Mouse (Mus musculus): Measurements from ENCODE around the gene Cyb5r3. TPM values are rescaled to one million over a fixed set of nuclear protein-coding genes. Genes with fewer than 3 reads are reported as not detected.

Cyb5r3 gene
- total and polyA plus RNA-seq, 3 experiments, result 35.7 to 102 (median 59.1) TPM

DNA sequence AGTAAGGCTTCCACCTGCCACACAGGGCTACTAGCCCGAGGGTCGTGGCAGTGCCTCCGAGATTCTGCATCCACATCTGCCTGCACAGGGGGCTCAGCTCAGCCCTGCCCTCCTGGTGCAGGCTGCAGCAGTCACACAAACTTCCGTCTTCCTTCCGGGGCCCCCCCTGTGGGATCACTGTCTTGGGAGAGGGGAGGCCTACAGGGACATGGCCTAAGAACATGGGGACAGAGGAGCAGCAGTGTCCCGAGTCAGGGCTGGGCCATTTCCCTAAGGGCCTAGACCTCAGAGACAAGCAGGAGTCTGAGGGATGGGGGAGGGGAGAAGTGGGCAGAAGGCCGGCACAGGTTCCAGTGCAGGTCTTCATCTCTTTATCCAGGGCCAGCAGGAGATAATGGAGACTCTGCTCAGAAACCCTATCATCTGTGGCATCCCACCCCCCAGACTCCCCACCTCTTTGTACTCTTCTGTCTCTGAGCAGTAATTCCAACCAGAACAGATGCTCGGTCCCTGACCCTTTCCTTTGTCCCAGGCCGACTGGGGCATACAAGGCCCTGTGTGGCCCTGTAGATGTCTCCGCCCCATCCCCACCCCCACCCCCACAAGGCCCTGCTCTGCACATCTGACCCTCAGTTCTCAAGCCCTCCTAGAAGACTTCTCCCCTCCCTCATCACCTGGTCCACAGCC lies 11.2 kb downstream of the Cyb5r3 start:
- H3K4me1 ChIP-seq (ENCODE audit: control insufficient read depth in 1 of 2, insufficient read depth in 2 of 2), result peaks cover 16 to 89% of the 10 kb centered on the region in 2 experiments
- H3K27ac ChIP-seq (ENCODE audit: insufficient read depth, low read depth), result no peak overlapping the region
- H3K9me3 ChIP-seq (replicated peaks; ENCODE audit: low read length), result no peaks in the 10 kb centered on the region
- H3K79me2 ChIP-seq (replicated peaks; ENCODE audit: control insufficient read depth, extremely low read depth, insufficient read depth, poor library complexity, severe bottlenecking), result no peaks in the 10 kb centered on the region
- in situ Hi-C loops (cut with MboI; ENCODE audit: low pct_ligation_motif_present, low pct_unique_long_range_greater_than_20kb, low sequenced_read_pairs), result no loop called here
- no peak for TF ChIP-seq MAFK (IDR thresholded peaks at IDR 0.05; ENCODE audit: insufficient replicate concordance, low read length)
- no peak for TF ChIP-seq POLR2A (IDR thresholded peaks at IDR 0.05; ENCODE audit: low read depth, low read length)
- TF ChIP-seq PAX5 (IDR thresholded peaks at IDR 0.05; ENCODE audit: low read length), result no peak
- TF ChIP-seq EP300 (IDR thresholded peaks at IDR 0.05; ENCODE audit: low read length), result no peak
- DNase-seq (ENCODE audit: extremely low read depth), result no peak
- dilution Hi-C loops (cut with MboI; ENCODE audit: extremely low pct_ligation_motif_present, extremely low pct_unique_long_range_greater_than_20kb, low sequenced_read_pairs), result no loop called here
- peaks cover 43 to 77% of the 10 kb centered on the region in 2 experiments for H3K36me3 ChIP-seq (replicated peaks in 1 of 2; ENCODE audit: control insufficient read depth in 1 of 2, insufficient read depth in 1 of 2, low read length in 1 of 2)
- H3K4me3 ChIP-seq (replicated peaks in 1 of 3; ENCODE audit: low read depth in 2 of 3, low read length in 2 of 3, poor library complexity in 1 of 3), result no peak overlapping the region
- H3K27me3 ChIP-seq (replicated peaks), result no peaks in the 10 kb centered on the region
- H3K9ac ChIP-seq (ENCODE audit: insufficient read depth, low read depth), result no peak overlapping the region
- H3K4me2 ChIP-seq (ENCODE audit: insufficient read depth, low read depth, poor library complexity, severe bottlenecking), result no peak overlapping the region

DNA sequence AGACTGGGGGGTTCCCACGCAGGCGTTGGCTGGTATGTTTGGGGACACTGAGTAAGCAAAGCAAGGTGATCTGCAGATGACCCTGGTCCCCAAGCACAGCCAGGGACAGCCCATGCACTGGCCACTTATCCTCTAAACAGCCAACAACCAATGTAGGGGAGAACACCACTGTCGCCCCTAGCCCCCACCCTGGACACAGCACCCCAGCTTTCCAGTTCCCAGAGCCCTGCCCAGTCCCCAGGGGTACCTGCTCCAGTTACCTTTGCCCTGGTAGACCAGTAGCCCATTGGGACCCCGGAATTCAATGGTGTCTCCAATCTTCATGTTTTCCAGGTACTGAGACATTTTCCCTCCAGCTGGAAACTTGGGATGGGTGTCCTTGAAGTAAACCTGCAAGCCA lies 11.8 kb downstream of the Cyb5r3 start:
- Histone ChIP-seq H3K9me3 (replicated peaks; ENCODE audit: low read length) (no peaks in the 10 kb centered on the region), H3K9ac (ENCODE audit: insufficient read depth, low read depth) (no peak overlapping the region), H3K27ac (ENCODE audit: insufficient read depth, low read depth) (no peak overlapping the region), H3K4me2 (ENCODE audit: insufficient read depth, low read depth, poor library complexity, severe bottlenecking) (no peak overlapping the region), H3K36me3 (replicated peaks in 1 of 2; ENCODE audit: control insufficient read depth in 1 of 2, insufficient read depth in 1 of 2, low read length in 1 of 2) (peaks cover 43 to 76% of the 10 kb centered on the region in 2 experiments), H3K4me1 (ENCODE audit: control insufficient read depth in 1 of 2, insufficient read depth in 2 of 2) (peaks cover 22 to 89% of the 10 kb centered on the region in 2 experiments), H3K4me3 (replicated peaks in 1 of 3; ENCODE audit: low read depth in 2 of 3, low read length in 2 of 3, poor library complexity in 1 of 3) (no peak overlapping the region), H3K79me2 (replicated peaks; ENCODE audit: control insufficient read depth, extremely low read depth, insufficient read depth, poor library complexity, severe bottlenecking) (no peaks in the 10 kb centered on the region), H3K27me3 (replicated peaks) (no peaks in the 10 kb centered on the region)
- dilution Hi-C loops (cut with MboI; ENCODE audit: extremely low pct_ligation_motif_present, extremely low pct_unique_long_range_greater_than_20kb, low sequenced_read_pairs) (no loop called here), in situ Hi-C loops (cut with MboI; ENCODE audit: low pct_ligation_motif_present, low pct_unique_long_range_greater_than_20kb, low sequenced_read_pairs) (no loop called here)
- no peak for DNase-seq (ENCODE audit: extremely low read depth)
- TF ChIP-seq NELFE (IDR thresholded peaks at IDR 0.05; ENCODE audit: low read depth, low read length) (no peak), BHLHE40 (IDR thresholded peaks at IDR 0.05; ENCODE audit: low read depth, low read length) (no peak)

DNA sequence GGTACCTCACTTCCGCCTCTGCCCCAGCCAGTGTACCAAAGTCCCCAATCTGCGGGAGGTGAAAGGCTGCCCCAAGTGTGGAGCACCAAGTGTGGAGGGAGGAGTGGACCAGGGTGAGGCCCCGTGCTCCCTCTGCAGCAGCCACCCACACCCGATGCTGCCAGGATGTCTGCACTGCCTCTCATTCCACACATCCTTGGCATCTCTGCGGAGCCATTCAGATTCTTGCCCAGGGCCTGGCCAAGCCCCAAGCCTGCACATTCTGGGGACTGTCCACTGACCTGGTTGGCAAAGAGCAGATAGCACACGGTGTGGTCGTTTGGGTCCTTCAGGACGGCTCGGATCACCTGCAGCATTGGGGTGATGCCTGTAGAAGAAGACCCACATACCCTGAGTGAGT lies 12.6 kb downstream of the Cyb5r3 start:
- Histone ChIP-seq H3K9me3 (replicated peaks; ENCODE audit: low read length) (no peaks in the 10 kb centered on the region), H3K9ac (ENCODE audit: insufficient read depth, low read depth) (no peak overlapping the region), H3K27me3 (replicated peaks) (no peaks in the 10 kb centered on the region), H3K4me1 (ENCODE audit: control insufficient read depth in 1 of 2, insufficient read depth in 2 of 2) (peaks cover 28 to 90% of the 10 kb centered on the region in 2 experiments), H3K4me3 (replicated peaks in 1 of 3; ENCODE audit: low read depth in 2 of 3, low read length in 2 of 3, poor library complexity in 1 of 3) (no peak overlapping the region), H3K4me2 (ENCODE audit: insufficient read depth, low read depth, poor library complexity, severe bottlenecking) (no peak overlapping the region), H3K27ac (ENCODE audit: insufficient read depth, low read depth) (no peak overlapping the region), H3K36me3 (replicated peaks in 1 of 2; ENCODE audit: control insufficient read depth in 1 of 2, insufficient read depth in 1 of 2, low read length in 1 of 2) (peaks cover 39 to 75% of the 10 kb centered on the region in 2 experiments), H3K79me2 (replicated peaks; ENCODE audit: control insufficient read depth, extremely low read depth, insufficient read depth, poor library complexity, severe bottlenecking) (no peaks in the 10 kb centered on the region)
- TF ChIP-seq CHD1 (IDR thresholded peaks at IDR 0.05; ENCODE audit: low read depth, low read length), result no peak
- TF ChIP-seq SMC3 (IDR thresholded peaks at IDR 0.05; ENCODE audit: low read depth, low read length), result no peak
- TF ChIP-seq ETS1 (conservative IDR thresholded peaks at IDR 0.05; ENCODE audit: low read depth, low read length), result no peak
- no peak for TF ChIP-seq GABPA (IDR thresholded peaks at IDR 0.05; ENCODE audit: insufficient replicate concordance, low read depth, low read length)
- no peak for TF ChIP-seq ZNF384 (IDR thresholded peaks at IDR 0.05; ENCODE audit: low read depth, low read length)
- no peak for TF ChIP-seq ZC3H11A (IDR thresholded peaks at IDR 0.05; ENCODE audit: low read depth, low read length)
- TF ChIP-seq CHD2 (IDR thresholded peaks at IDR 0.05; ENCODE audit: low read length), result no peak
- TF ChIP-seq E2F4 (IDR thresholded peaks at IDR 0.05; ENCODE audit: insufficient replicate concordance, low read depth, low read length), result no peak
- TF ChIP-seq RAD21 (IDR thresholded peaks at IDR 0.05; ENCODE audit: low read depth, low read length), result no peak
- no peak for TF ChIP-seq PAX5 (IDR thresholded peaks at IDR 0.05; ENCODE audit: low read length)
- TF ChIP-seq MAX (IDR thresholded peaks at IDR 0.05; ENCODE audit: low read length), result no peak
- no peak for TF ChIP-seq ZKSCAN1 (IDR thresholded peaks at IDR 0.05; ENCODE audit: borderline replicate concordance, low read depth, low read length)
- TF ChIP-seq MXI1 (IDR thresholded peaks at IDR 0.05; ENCODE audit: low read depth, low read length), result no peak
- TF ChIP-seq HCFC1 (IDR thresholded peaks at IDR 0.05; ENCODE audit: low read depth, low read length), result no peak
- TF ChIP-seq ZMIZ1 (IDR thresholded peaks at IDR 0.05; ENCODE audit: low read depth, low read length), result no peak
- no peak for TF ChIP-seq KAT2A (IDR thresholded peaks at IDR 0.05; ENCODE audit: insufficient replicate concordance, low read length)
- in situ Hi-C loops (cut with MboI; ENCODE audit: low pct_ligation_motif_present, low pct_unique_long_range_greater_than_20kb, low sequenced_read_pairs) (no loop called here), dilution Hi-C loops (cut with MboI; ENCODE audit: extremely low pct_ligation_motif_present, extremely low pct_unique_long_range_greater_than_20kb, low sequenced_read_pairs) (no loop called here)
- DNase-seq (ENCODE audit: extremely low read depth), result no peak
